In the genomic region with DNA sequence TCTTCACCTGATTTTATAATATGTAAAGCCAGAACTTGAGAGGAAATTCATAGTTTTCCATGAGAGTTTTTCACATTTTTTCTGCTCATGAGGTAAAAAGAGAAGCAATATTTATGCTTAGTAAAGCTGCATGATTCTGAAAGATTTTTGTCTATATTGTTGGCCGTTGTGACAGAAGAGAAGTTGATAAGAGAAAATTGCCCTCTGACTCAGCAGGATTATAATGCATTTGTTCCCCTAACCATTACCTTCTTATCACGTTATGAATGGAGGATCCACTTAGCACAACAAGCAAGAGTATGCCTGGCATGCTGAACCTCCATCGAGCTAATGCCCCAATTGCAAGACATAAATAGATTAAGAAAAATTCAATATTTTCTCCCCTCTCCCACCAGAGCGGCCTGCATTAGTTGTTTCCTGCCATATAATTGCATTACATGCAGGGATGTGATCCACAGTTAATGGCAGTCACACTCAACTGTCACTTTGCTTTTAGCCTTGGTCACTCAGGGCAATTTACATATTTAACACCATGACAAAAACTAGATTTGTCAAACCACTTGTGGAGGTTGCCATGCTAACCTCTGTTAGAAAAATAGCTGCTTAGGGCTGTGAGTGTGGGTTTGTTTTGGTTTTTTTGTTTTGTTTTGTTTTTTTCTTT, we compare ENCODE assay signal across 23 mouse cellular contexts. TPM values are rescaled to one million over a fixed set of nuclear protein-coding genes. Genes with fewer than 3 reads are reported as not detected.
A peak's percentile ranks its signal among the peaks of the same experiment; 100 is the strongest.
DNase-seq lines count a peak whose midpoint lies in the region; ATAC-seq and TF ChIP-seq lines count a peak whose summit lies in the region.
"Had no signal": no experiment of that assay in that cellular context is flagged by ENCODE, and none has a peak within 500 bp of the region (broad histone marks: within the 10 kb centered on the region; RNA-seq: fewer than 3 reads in every experiment).

No protein-coding gene starts in this region.

- 41% methylated on average over 4 of the region's 4 CpGs for WGBS in hindbrain, embryonic 14.5 days
- whole genome bisulfite sequencing in hindbrain, postnatal 0 days = 44% methylated on average over 4 of the region's 4 CpGs
- WGBS in midbrain, embryonic 14.5 days = 16% methylated on average over 4 of the region's 4 CpGs
- 28% methylated on average over 4 of the region's 4 CpGs for WGBS in midbrain, embryonic 16.5 days
- 56% methylated on average over 4 of the region's 4 CpGs for WGBS in stomach, postnatal 0 days

- no peak overlapping the region for H3K9ac ChIP-seq in hindbrain, embryonic 14.5 days
- no peak overlapping the region for H3K9ac ChIP-seq in hindbrain, postnatal 0 days (replicated peaks; ENCODE audit: low read length)
- H3K9ac ChIP-seq in midbrain, embryonic 14.5 days (replicated peaks; ENCODE audit: low read length) = no peak overlapping the region
- no peak overlapping the region for H3K9ac ChIP-seq in midbrain, embryonic 16.5 days (ENCODE audit: low read depth, low read length)
- H3K9ac ChIP-seq in stomach, postnatal 0 days (ENCODE audit: low read length) = no peak overlapping the region
- H3K9ac ChIP-seq: embryonic facial prominence, embryonic 15.5 days; hindbrain, embryonic 13.5 days had no signal

- H3K4me3 ChIP-seq in hindbrain, embryonic 14.5 days (replicated peaks; ENCODE audit: low read length) = no peak overlapping the region
- H3K4me3 ChIP-seq in hindbrain, postnatal 0 days (ENCODE audit: low read length) = no peak overlapping the region
- H3K4me3 ChIP-seq in midbrain, embryonic 14.5 days (replicated peaks; ENCODE audit: low read depth, low read length) = no peak overlapping the region
- H3K4me3 ChIP-seq in midbrain, embryonic 16.5 days (ENCODE audit: low read depth, low read length) = no peak overlapping the region
- H3K4me3 ChIP-seq in stomach, postnatal 0 days (ENCODE audit: low read depth, low read length) = no peak overlapping the region
- H3K4me3 ChIP-seq: embryonic facial prominence, embryonic 15.5 days; erythroblast, embryonic 14.5 days; heart, embryonic 10.5 days; hindbrain, embryonic 13.5 days had no signal

- no peaks in the 10 kb centered on the region for H3K27me3 ChIP-seq in hindbrain, embryonic 14.5 days (ENCODE audit: control insufficient read depth, insufficient read depth, low read length)
- no peaks in the 10 kb centered on the region for H3K27me3 ChIP-seq in hindbrain, postnatal 0 days (ENCODE audit: insufficient read depth, low read length)
- no peaks in the 10 kb centered on the region for H3K27me3 ChIP-seq in midbrain, embryonic 14.5 days (ENCODE audit: control insufficient read depth, insufficient read depth, low read length)
- no peaks in the 10 kb centered on the region for H3K27me3 ChIP-seq in midbrain, embryonic 16.5 days (ENCODE audit: control insufficient read depth, insufficient read depth, low read depth, low read length)
- H3K27me3 ChIP-seq in stomach, postnatal 0 days (ENCODE audit: control insufficient read depth, insufficient read depth, low read length) = no peaks in the 10 kb centered on the region
- H3K27me3 ChIP-seq: embryonic facial prominence, embryonic 15.5 days; hindbrain, embryonic 13.5 days had no signal

- ATAC-seq in hindbrain, embryonic 14.5 days (ENCODE audit: low FRiP score) = no peak; the same call in 1 of the 2 replicates
- no peak for ATAC-seq in hindbrain, postnatal 0 days
- ATAC-seq in midbrain, embryonic 14.5 days (ENCODE audit: low FRiP score, low TSS enrichment) = peak; percentile 17; the same call in 1 of the 2 replicates
- no peak for ATAC-seq in midbrain, embryonic 16.5 days
- no peak for ATAC-seq in stomach, postnatal 0 days (ENCODE audit: low FRiP score, low TSS enrichment)
- ATAC-seq: forebrain, embryonic 16.5 days had no signal

- no peaks in the 10 kb centered on the region for H3K36me3 ChIP-seq in hindbrain, embryonic 14.5 days (replicated peaks; ENCODE audit: control insufficient read depth, insufficient read depth)
- no peaks in the 10 kb centered on the region for H3K36me3 ChIP-seq in hindbrain, postnatal 0 days (ENCODE audit: insufficient read depth, low read length)
- H3K36me3 ChIP-seq in midbrain, embryonic 14.5 days (ENCODE audit: control insufficient read depth, insufficient read depth, low read length) = no peaks in the 10 kb centered on the region
- no peaks in the 10 kb centered on the region for H3K36me3 ChIP-seq in midbrain, embryonic 16.5 days (ENCODE audit: control insufficient read depth, insufficient read depth, low read length)
- no peaks in the 10 kb centered on the region for H3K36me3 ChIP-seq in stomach, postnatal 0 days (ENCODE audit: control insufficient read depth, insufficient read depth, low read length)
- H3K36me3 ChIP-seq: embryonic facial prominence, embryonic 15.5 days; heart, embryonic 10.5 days; hindbrain, embryonic 13.5 days had no signal

- no peak overlapping the region for H3K27ac ChIP-seq in hindbrain, embryonic 14.5 days
- H3K27ac ChIP-seq in hindbrain, postnatal 0 days = no peak overlapping the region
- no peak overlapping the region for H3K27ac ChIP-seq in midbrain, embryonic 14.5 days (replicated peaks; ENCODE audit: low read depth, low read length)
- H3K27ac ChIP-seq in midbrain, embryonic 16.5 days (ENCODE audit: low read length) = no peak overlapping the region
- no peak overlapping the region for H3K27ac ChIP-seq in stomach, postnatal 0 days (replicated peaks)
- H3K27ac ChIP-seq: embryonic facial prominence, embryonic 15.5 days; heart, embryonic 10.5 days; hindbrain, embryonic 13.5 days had no signal

- H3K4me1 ChIP-seq in hindbrain, embryonic 14.5 days (replicated peaks; ENCODE audit: control insufficient read depth, insufficient read depth, low read length) = 0 out of 2 replicates have a peak, but pooled peaks cover 10% of the 10 kb centered on the region
- no peaks in the 10 kb centered on the region for H3K4me1 ChIP-seq in hindbrain, postnatal 0 days (ENCODE audit: insufficient read depth, low read length)
- no peaks in the 10 kb centered on the region for H3K4me1 ChIP-seq in midbrain, embryonic 14.5 days (ENCODE audit: control insufficient read depth, insufficient read depth, low read length)
- no peaks in the 10 kb centered on the region; the same call in 1 of the 2 replicates for H3K4me1 ChIP-seq in midbrain, embryonic 16.5 days (ENCODE audit: control insufficient read depth, insufficient read depth, low read length)
- no peaks in the 10 kb centered on the region for H3K4me1 ChIP-seq in stomach, postnatal 0 days (replicated peaks; ENCODE audit: control insufficient read depth, insufficient read depth)
- H3K4me1 ChIP-seq: embryonic facial prominence, embryonic 15.5 days had no signal

- no peak for TF ChIP-seq CTCF in hindbrain, postnatal 0 days (IDR thresholded peaks at IDR 0.05; ENCODE audit: low read depth)
- no peak for TF ChIP-seq CTCF in stomach, postnatal 0 days (IDR thresholded peaks at IDR 0.05; ENCODE audit: low read depth)

- H3K4me2 ChIP-seq in hindbrain, embryonic 14.5 days (replicated peaks) = no peak overlapping the region
- H3K4me2 ChIP-seq in hindbrain, postnatal 0 days (ENCODE audit: low read depth, low read length) = no peak overlapping the region
- H3K4me2 ChIP-seq in midbrain, embryonic 14.5 days (ENCODE audit: low read length) = no peak overlapping the region
- no peak overlapping the region for H3K4me2 ChIP-seq in midbrain, embryonic 16.5 days (ENCODE audit: low read length)
- H3K4me2 ChIP-seq in stomach, postnatal 0 days (replicated peaks; ENCODE audit: low read depth) = no peak overlapping the region
- H3K4me2 ChIP-seq: embryonic facial prominence, embryonic 15.5 days; hindbrain, embryonic 13.5 days had no signal

- no peaks in the 10 kb centered on the region for H3K9me3 ChIP-seq in hindbrain, embryonic 14.5 days (ENCODE audit: control insufficient read depth, low read length)
- no peaks in the 10 kb centered on the region for H3K9me3 ChIP-seq in hindbrain, postnatal 0 days (ENCODE audit: low read length)
- H3K9me3 ChIP-seq in midbrain, embryonic 14.5 days (ENCODE audit: control insufficient read depth, low read length) = no peaks in the 10 kb centered on the region
- H3K9me3 ChIP-seq in midbrain, embryonic 16.5 days (replicated peaks; ENCODE audit: control insufficient read depth, low read length, poor library complexity, severe bottlenecking) = no peaks in the 10 kb centered on the region
- no peaks in the 10 kb centered on the region for H3K9me3 ChIP-seq in stomach, postnatal 0 days (ENCODE audit: control insufficient read depth, low read length)
- H3K9me3 ChIP-seq: embryonic facial prominence, embryonic 15.5 days; heart, embryonic 10.5 days; hindbrain, embryonic 13.5 days had no signal

- no peak for TF ChIP-seq EP300 in stomach, postnatal 0 days (optimal IDR thresholded peaks at IDR 0.05)

- DNase-seq in hindbrain, embryonic 14.5 days (ENCODE audit: low spot score) = peak; percentile 37
- DNase-seq in hindbrain, postnatal 0 days (ENCODE audit: low spot score) = no peak
- peak; percentile 35 for DNase-seq in midbrain, embryonic 14.5 days
- DNase-seq in Muller cell, postnatal 12 days (ENCODE audit: inconsistent ontology term) = peak; percentile 22
- DNase-seq in retina, postnatal 1 day = peak; percentile 36
- DNase-seq in thymus, postnatal 10 days (ENCODE audit: low spot score in 2 of 2) = no peak
- no peak for DNase-seq in stomach, postnatal 0 days (ENCODE audit: low spot score)
- DNase-seq: adrenal gland, adult 8-10 months; adrenal gland, postnatal 36 days; cerebellum, adult 11 months; cerebellum, adult 8-10 months; cerebellum, postnatal 14 days; embryo, embryonic 11 days; gastrocnemius, postnatal 10 days; heart, adult 18-20 months; heart, postnatal 36 days had no signal

RNA-seq across cellular contexts. Expression of a gene that starts 37.0 kb away (rescaled TPM):
- polyA plus RNA-seq in hindbrain, embryonic 14.5 days (2014; fragmentation: Nextera tagmentation; extraction: Ambion mirVana) = 19.4 and 24.4 TPM in 2 replicates
- 92.4 and 106 TPM in 2 replicates for total RNA-seq in hindbrain, postnatal 0 days (2014; rRNA removed)
- polyA plus RNA-seq in hindbrain, postnatal 0 days (2015; fragmentation: Nextera tagmentation; extraction: Ambion mirVana) = 29.2 and 29.4 TPM in 2 replicates
- polyA plus RNA-seq in midbrain, embryonic 14.5 days (2014; fragmentation: Nextera tagmentation; extraction: Ambion mirVana) = 15.1 and 18.1 TPM in 2 replicates
- 10.2 and 12.3 TPM in 2 replicates for polyA plus RNA-seq in midbrain, embryonic 16.5 days (2015; fragmentation: Nextera tagmentation; extraction: Ambion mirVana)
- 1.2 and 2.0 TPM in 2 replicates for polyA plus RNA-seq in stomach, postnatal 0 days (2015; fragmentation: Nextera tagmentation; extraction: Ambion mirVana)
- total RNA-seq: common myeloid progenitor, adult 5-6 weeks had no signal
- polyA plus RNA-seq: erythroblast, embryonic 14.5 days had no signal

Comparison
In these comparisons a context has a peak if more than half of its experiments do, and no peak if none do; other contexts are left out.
1. DNase-seq: peak in hindbrain, embryonic 14.5 days (single experiment), midbrain, embryonic 14.5 days (single experiment), Muller cell, postnatal 12 days (single experiment) and retina, postnatal 1 day (single experiment); none in hindbrain, postnatal 0 days (single experiment), thymus, postnatal 10 days (0 of 2) and stomach, postnatal 0 days (single experiment).